Mouse (Mus musculus): ENCODE data around the gene Utp6.
"Not testable (repeated sequence)": the region's sequence is repeated elsewhere in the genome, so short reads cannot be mapped to it uniquely, and the experiment has no call there.

Gene Utp6

DNA sequence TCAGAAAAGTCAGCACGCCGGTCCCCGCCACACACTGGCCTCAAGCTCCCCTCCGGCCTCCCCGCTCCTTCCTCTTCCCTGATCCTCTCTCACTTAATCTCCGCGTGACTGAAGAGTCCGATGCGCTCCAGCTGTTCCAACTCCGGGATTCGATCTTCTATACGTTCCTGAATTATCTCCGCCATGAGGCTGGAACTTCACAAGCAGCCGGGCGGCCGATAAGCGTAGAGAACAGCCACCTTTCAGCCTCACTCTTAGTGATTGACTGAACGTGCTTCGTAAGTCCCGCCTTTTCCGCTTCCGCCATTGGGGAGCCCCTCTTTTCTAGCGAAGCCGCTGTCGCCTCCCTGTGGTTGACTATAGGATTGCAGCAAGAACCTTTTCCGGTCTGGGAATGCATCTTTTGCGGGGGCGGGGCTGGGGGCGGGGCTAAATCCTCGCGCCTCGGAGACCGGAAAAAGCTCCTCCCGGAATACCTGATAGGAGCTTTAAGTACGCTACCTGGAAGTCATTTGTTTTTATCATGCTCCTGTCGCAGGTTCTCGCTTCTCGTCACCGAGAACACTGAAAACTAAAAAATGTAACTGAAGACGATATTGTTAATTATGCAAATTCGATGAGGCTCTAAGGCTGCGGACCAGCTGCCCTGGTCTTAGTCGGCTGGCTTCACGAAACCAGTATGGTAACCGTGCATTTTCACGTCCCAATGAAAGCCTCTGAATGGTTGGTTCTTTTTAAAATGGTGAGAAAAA is at the start of gene Utp6:
Gene Utp6 (minus strand): TSS at position 266 of the 752 bp plus-strand sequence.
- peak; percentile 98 to 99 for DNase-seq

DNA sequence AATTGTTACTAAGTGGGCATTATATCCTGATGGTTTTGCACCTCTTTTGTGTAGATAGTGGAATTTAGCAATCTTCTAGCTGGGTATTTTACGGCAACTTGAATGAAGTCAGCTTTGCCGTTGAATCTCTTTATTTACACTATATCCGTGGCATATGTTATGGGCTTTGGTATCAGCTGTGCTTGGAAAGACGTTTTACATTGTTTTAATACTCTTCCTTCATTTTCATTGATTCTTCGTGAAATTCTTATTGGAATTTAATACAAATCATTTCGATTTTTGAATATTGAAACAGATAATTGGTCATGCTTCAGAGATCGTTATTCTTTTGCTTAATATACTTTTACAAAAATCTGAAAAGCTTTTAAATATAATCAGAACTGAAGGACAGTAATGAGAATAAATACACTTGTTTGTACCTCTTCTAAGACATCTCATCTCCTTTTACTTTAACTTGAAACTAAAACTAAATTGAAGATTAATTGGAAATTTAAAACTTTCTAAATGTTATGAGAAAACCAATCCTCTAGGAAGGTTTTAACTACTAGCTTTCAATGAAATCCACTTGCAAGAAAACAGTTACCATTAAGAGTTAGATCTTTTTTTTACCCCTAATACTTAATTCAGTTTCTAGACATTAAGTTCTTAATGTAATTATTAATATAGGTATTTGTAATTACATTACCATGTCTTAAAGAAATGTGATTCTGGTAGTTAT is 32.2 kb upstream of the Utp6 start:
- no peak for DNase-seq

DNA sequence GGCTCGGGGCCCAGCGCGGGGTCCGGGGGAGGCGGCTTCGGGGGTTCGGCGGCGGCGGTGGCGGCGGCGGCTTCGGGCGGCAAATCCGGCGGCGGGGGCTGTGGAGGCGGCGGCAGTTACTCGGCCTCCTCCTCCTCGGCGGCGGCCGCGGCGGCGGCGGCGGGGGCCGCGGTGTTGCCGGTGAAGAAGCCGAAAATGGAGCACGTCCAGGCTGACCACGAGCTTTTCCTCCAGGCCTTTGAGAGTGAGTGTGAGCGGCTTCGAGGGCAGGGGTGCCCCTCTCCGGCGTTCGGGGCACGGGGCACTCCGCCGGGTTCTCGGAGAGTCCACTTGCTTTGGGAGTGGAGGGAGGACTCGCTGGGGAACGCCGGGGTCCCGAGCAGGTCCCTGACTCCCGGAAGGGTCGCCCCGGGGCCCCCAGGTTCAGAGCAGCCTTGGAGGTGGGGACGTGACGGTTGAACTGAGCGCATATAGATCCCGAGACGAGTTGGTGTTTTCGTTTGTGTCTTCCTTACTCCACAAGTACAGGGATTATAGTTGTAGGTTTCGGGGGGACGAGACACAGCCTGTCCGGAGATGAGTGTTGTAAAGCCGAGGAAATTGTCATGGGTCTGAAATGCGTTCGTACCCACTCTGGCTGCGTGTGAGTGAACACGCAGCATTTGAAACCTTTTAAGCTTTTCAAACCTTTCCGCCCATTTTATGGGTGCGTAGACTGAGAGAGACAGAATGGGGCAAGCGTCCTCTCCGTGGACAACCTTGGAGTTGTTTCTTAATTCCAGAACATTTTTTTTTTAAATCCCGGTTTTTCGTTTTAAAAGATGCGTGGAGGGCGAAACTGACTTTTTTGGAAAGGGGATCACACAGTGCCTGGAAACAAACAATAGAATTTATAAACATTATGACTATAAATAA is 31.4 kb upstream of the Utp6 start:
- peak in 1 of 2 experiments; percentile 7 for DNase-seq

DNA sequence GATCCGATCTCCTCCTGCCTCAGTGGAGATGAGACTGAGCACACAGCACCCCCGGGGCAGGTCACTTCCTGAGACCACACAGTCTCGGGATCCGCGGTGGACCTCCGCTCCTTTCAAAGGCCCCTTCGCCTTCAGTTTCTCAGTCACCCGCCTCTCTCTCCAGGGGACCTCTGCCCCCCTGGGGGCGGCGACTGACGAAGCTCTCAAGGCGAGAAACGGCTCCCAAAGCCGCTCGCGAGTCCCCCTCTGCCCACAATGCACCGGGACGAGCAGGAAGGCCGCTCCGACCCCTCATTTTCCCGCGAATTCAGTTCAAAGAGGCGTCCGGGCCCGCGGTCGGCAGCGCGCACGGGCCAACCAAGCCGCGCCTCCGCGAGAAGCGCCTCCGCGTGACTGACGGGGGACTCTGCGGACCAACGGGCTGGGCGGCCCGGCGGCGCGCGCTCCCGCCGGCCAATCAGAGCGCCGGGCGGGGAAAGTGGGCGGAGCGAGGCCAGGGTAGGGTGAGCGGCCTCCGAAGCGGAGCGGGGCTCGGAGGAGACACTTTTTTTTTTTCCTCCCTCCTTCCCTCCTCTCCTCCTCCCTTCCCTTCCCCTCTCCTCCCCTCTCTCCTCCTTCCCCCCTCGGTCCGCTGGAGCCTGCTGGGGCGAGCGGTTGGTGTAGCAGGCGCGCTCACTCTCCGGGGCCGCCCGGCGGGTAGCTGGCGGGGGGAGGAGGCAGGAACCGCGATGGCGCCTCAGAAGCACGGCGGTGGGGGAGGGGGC is 30.6 kb upstream of the Utp6 start, which contains the start of gene Suz12:
Gene Suz12 (plus strand): TSS at position 515 of the 764 bp plus-strand sequence.
- DNase-seq: peak; percentile 93 to 95

DNA sequence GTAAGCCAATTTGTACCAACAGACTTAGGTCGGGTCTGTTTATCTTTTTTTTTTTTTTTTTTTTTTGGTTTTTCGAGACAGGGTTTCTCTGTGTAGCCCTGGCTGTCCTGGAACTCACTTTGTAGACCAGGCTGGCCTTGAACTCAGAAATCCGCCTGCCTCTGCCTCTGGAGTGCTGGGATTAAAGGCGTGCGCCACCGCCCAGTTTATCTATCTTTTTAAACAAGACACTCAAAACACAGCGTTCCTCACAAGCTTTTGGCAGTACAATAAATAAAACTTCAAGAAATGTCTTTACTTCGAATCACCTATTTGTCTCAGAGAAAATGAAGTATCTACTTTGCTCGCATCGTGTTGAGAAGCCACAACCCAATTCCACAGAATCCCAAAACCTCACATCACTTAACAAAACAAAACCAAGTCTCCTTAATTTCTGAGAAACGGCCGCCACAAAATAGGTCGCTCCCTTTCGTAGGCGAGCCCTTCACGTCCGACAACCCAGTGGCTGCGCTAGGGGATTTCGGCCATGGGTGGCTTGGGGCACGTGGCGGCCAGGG is 29.9 kb upstream of the Utp6 start:
- DNase-seq: no peak

DNA sequence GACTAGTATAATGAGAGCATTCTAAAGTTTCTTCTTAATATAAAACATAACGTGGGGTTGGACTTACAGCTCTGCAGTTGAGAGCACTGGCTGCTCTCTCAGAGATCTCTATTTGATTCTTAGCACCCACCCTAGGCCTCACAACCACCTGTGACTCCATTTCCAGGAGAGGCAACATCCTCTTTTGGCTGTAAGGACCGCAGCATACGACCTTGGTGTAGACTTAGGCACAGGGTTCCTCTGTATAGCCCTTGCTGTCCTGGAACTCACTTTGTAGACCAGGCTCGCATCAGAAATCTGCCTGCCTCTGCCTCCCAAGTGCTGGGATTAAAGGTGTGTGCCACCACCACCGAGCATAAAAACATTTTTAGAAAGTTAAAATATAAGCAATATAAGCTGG is 29.4 kb upstream of the Utp6 start:
- no peak for DNase-seq

DNA sequence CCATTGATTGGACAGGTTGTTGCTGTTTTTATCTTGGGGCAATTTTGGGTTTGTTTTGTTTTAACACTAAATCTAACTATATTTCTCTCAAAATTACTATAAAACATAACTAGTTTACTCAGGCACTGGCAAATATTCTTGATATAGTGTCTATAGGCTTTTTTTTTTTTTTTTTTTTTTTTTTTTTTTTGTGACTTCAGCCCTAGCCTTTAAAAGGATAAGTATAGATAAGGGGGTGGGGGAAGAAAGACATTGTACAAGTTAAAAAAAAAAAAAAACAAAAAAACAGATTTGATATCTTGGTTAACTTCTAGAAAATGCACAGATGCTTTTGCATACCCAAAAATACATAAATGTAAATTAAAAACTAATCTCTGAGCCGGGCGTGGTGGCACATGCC is 27.9 kb upstream of the Utp6 start:
- DNase-seq: no peak

DNA sequence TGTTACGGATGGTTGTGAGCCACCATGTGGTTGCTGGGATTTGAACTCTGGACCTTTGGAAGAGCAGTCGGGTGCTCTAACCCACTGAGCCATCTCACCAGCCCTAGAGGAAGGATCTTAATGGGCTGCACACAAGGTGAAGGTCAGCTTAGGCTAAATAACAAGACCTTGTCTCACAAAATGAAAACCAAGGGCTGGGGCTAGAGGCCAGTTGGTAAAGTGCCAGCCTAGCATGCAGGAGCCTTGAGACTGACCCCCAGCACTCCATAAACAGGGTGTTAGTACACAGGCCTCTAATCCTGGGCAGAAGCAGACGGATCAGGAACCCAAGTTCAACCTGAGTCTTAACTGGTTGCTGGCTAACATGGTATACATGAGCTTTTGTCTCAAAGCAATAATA is 25.7 kb upstream of the Utp6 start:
- no peak for DNase-seq

DNA sequence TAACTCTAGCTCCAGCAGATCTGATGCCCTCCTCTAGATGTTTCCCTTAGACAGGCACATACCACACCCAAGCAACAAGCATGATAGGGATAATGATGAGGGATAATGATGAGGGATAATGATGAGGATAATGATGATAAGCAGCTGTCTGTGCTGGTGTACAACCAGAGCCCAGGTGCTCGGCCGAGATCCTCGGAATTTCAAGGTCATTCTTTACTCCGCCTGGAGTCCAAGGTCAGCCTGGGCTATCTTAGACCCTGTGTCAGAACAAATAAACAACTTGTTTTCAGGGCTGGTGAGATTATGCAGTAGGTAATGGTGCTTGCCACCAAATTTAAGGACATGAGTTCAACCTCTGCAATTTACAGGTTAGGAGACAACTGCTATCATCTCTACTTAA is 24.7 kb upstream of the Utp6 start:
- DNase-seq: no peak

DNA sequence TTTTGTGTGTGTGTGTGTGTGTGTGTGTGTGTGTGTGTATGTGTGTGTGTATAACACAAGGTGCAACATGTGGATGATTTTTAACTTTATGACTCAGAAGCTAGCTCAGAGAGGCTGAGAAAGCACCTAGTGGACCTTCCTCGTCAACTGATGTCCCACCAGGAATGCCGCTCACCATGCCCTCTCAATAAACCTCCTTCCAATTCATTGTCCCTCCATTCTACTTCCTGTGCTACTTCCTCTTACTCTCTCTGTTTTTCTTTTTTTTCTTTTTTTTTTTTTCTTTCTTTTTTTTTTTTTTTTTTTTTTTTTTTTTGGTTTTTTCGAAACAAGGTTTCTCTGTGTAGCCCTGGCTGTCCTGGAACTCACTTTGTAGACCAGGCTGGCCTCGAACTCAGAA is 15.6 kb upstream of the Utp6 start:
- not testable (repeated sequence) for DNase-seq

DNA sequence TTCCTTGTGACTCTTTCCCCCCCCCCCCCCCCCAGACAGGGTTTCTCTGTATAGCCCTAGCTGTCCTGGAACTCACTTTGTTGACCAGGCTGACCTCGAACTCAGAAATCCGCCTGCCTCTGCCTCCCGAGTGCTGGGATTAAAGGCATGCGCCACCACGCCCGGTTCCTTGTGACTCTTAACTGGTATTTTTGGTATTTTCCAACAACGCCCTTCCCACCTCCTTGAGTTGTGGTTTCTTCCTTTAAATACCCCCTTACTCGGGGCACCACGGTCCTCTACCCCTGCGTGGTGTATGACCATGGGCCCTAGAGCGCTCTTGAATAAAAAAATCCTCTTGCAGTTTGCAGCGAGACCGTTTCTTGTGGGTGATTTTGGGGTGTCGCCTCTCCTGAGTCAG is 14.9 kb upstream of the Utp6 start:
- not testable (repeated sequence) for DNase-seq

DNA sequence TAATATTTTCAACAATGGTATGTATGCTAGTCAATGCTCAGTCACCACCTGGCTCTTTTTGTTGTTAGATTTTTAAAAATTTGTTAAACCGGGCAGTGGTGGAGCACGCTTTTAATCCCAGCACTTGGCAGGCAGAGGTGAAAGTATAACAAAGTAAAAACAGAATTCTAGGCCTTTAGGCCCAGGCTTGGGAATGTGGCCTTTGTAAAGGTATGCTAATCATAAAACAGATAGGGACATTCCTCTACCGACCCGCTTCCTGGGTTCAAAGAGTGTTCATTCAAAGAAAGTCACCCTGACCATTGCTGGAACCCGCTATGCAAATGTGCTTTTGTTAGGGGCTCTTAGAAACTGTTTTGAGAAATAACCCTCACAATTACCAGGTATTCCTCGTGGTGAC is 14.5 kb upstream of the Utp6 start:
- DNase-seq: not testable (repeated sequence)

DNA sequence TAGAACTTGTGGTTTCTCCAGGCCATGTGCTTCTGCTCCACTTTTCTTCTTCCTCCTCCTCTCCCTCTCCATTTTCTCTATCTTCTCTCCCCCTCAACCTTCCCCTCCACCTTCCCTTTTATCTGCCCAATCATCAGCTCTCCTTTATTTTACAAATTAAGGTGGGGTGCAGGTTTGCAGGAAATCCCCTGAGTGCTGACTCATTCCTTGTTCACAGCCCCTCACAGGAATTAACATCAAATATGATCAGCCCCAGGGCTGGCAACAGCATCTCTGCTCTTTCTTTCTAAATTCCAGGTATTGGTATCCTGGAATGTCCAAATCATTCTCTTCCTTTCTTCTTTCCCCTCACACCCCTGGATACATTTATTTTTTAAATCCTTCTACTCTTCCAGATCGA is 14.0 kb upstream of the Utp6 start:
- no peak for DNase-seq

DNA sequence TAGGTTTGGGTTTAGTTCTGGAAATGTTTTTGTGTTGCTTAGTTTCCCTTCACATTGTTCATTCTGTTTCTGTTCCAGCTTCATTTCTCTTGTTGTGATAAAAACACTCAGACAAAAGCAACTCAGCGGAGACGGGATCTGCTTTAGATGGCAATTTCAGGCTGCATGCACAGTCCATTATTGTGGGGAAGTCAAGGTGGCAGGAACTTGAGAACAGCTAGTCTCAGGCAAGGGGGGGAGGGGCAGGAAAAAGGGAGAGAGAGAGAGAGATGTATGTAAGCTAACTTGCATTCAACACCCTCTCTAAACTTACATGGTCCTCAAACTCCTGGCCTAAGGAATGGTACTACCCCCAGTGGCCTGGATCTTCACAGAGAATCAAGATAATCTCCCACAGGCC is 13.2 kb upstream of the Utp6 start:
- DNase-seq: no peak

DNA sequence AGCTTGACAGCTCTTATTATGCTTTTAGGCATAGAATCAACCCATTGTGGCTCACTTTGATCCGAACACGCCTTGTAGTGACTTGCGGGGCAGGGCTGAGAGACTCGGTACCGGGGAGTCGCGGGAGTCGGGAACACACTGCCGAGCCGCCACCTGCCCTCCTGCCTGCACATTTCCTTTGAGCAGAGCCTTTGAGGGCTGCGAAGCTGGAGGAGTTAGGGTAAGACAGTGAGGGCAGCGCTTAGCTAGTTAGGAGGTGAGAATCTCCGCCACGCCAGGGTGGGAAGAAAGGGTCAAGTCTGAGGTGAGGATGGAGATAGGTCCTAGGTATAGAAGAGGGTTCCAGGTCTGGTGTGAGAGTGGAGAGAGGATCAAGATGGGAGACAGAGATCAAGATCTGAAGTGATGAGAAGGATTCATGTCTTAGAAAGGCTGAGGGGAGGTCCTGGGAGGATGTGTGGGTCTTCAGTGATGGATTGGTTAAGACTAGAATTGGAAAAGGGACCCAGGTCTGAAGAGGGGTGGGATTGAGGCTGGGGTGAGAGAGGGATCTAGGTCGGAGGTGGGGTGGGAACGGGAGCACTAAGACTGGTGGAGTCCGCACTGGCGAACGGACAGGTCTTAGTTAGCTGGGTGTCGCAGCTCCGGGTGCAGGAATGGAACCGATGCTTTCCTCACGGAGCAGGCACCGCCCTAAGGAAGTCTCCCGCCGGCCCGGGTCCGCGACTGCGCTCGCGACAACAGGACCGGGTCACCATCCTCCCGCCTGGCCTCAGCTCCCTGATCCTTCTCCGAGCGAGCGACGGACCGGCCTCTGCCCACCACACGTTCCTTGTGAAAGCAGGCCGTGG is 11.7 kb upstream of the Utp6 start:
- peak in 1 of 2 experiments; percentile 16 for DNase-seq

DNA sequence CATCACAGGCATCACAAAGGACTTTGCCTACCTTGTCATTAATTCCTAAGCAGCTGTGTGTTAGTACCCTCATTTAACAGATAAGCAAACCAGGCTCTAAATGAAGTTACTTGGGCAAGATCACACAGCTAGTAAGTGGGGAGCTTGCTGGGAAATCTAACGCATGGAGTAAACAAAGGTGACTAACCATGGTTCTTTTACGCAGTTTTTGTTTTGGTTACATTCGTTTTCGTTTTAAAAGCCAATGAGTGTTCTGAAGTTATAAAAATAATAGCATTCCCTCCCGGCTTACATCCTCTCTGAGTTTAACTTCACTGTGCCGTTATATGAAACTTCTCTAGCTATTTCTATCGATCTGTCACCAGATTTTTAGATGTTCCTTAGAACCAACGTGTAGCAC is 10.9 kb upstream of the Utp6 start:
- no peak for DNase-seq

DNA sequence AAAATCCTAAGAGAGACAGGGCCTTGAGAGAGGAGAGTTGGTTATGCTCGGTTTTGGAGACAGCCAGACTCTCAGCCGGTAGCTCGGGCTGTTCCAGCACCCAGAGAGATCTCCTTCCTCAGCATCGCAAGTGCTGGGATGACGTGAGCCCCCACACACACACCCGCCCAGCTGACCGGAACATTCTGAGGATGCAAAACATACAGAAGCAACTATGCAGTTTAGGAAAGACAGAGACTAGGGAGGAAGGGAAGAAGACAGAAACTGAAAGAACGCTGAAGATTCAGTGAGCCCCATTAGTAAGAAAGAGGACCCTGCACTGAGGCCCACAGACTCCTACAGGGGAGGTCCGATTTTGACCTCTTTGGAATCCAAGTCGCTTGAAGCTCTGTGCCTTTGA is 5.6 kb upstream of the Utp6 start:
- DNase-seq: no peak

DNA sequence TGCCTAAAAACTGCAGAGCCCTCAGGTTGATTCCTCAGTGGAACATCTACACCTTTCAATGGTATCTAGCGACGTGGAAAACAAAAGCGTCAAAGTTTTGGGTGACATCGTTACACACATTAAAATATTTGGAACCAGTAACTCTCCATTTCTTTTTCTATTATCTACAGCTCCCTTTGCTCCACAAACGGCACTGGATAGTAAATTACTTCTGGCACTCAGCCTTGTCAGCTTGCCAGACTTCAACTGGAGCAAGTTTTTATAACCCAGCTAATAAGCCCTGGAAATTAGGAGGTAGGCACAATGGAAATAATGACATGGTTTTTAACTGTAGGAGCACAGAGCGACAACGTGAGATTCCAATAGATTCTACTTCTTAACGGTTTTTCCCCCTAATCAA is 3.7 kb upstream of the Utp6 start:
- peak; percentile 13 to 25 for DNase-seq

DNA sequence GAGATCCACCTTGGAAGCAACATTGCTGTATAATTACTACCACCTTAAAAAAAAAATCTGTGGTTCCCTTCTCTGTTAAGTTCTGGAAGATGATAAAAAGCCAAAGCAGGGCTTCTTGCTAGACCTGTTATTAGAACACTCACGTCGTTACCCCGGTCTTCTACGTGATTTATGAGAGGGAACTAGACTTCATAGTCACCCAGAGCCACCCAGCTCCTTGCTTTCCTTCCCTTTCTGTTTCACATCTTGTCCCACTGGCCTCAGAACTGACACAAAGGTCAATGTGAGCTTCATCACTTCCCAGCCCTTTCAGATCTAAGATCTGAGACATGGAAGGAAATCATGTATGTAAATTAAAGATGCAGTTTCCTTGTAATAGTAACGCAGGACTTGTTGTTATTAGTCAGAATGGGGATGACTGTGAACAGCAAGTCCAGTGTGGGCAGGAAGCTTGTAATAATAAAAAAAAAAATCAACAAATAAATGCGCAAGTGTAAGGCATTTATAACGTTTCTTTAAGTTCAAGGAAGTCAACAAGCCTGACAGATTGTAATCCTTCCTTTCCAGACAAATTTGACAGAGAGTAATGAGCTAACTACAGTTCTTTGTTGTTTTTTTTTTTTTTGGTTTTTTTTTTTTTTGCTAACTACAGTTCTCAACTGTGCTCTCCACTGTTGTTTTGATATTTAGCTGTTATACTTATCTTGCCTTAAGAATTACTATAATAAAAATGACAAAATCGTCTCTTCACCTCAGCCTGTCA is 1.2 kb upstream of the Utp6 start:
- DNase-seq: peak in 1 of 2 experiments; percentile 5

DNA sequence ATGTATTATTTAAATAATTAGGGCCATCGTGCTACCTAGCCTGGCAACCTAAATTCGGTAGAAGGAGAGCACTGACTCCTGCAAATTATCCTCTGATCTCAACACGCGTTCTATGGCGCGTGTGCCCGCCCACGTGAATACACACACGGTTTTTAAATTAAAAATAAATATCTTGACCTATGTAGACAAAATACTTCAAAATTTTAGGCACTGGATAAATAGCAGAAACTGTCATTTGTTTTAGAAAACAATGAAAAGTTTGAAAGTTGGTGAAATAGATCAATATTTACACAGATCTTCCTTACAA is 640 bp upstream of the Utp6 start:
- no peak for DNase-seq

All from lung, adult 18-20 months (tissue).